In genomic region chr6:91441145-91441662, GRCm38 (mm10) we compare ENCODE assay signal across 8 mouse cellular contexts. TPM values are rescaled to one million over a fixed set of nuclear protein-coding genes. Genes with fewer than 3 reads are reported as not detected.
A peak's percentile ranks its signal among the peaks of the same experiment; 100 is the strongest.
DNase-seq lines count a peak whose midpoint lies in the region; ATAC-seq and TF ChIP-seq lines count a peak whose summit lies in the region.

No protein-coding gene starts in this region.

- no peak for TF ChIP-seq CTCF in ES-Bruce4 (IDR thresholded peaks at IDR 0.05; ENCODE audit: low read depth, low read length)

- 2% methylated on average over 19 of the region's 19 CpGs for WGBS in heart, embryonic 11.5 days (ENCODE audit: insufficient replicate concordance)
- 5% methylated on average over 19 of the region's 19 CpGs for WGBS in limb, embryonic 11.5 days
- WGBS in neural tube, embryonic 12.5 days: 5% methylated on average over 19 of the region's 19 CpGs

- H3K4me1 ChIP-seq in heart, embryonic 11.5 days (ENCODE audit: control insufficient read depth, insufficient read depth, low read length): peaks cover 5% of the 10 kb centered on the region
- no peaks in the 10 kb centered on the region for H3K4me1 ChIP-seq in ES-Bruce4 (ENCODE audit: control insufficient read depth, insufficient read depth, low read length)
- H3K4me1 ChIP-seq in erythroblast, embryonic 14.5 days (ENCODE audit: control insufficient read depth): peaks cover 35% of the 10 kb centered on the region
- peaks cover 2% of the 10 kb centered on the region; the same call in 1 of the 2 replicates for H3K4me1 ChIP-seq in limb, embryonic 11.5 days (ENCODE audit: control insufficient read depth, insufficient read depth, low read length)
- peaks cover 6% of the 10 kb centered on the region for H3K4me1 ChIP-seq in neural tube, embryonic 12.5 days

- peak overlapping the region; percentile 82 for H3K9ac ChIP-seq in heart, embryonic 11.5 days (ENCODE audit: low read depth, low read length)
- peak overlapping the region; percentile 56 for H3K9ac ChIP-seq in ES-Bruce4 (ENCODE audit: low read depth, poor library complexity, severe bottlenecking)
- H3K9ac ChIP-seq in limb, embryonic 11.5 days (ENCODE audit: low read length): peak overlapping the region; percentile 51
- peak overlapping the region; percentile 59 for H3K9ac ChIP-seq in neural tube, embryonic 12.5 days

- H3K36me3 ChIP-seq in heart, embryonic 11.5 days (ENCODE audit: control insufficient read depth, insufficient read depth, low read length): no peaks in the 10 kb centered on the region
- H3K36me3 ChIP-seq in ES-Bruce4 (ENCODE audit: control insufficient read depth, insufficient read depth, low read length, poor library complexity, severe bottlenecking): no peaks in the 10 kb centered on the region
- H3K36me3 ChIP-seq in erythroblast, embryonic 14.5 days (ENCODE audit: control insufficient read depth): no peaks in the 10 kb centered on the region
- H3K36me3 ChIP-seq in limb, embryonic 11.5 days (ENCODE audit: control insufficient read depth, insufficient read depth, low read length): no peaks in the 10 kb centered on the region
- H3K36me3 ChIP-seq in neural tube, embryonic 12.5 days: no peaks in the 10 kb centered on the region

- no peaks in the 10 kb centered on the region for H3K9me3 ChIP-seq in heart, embryonic 11.5 days (replicated peaks; ENCODE audit: control insufficient read depth, low read length)
- no peaks in the 10 kb centered on the region for H3K9me3 ChIP-seq in ES-Bruce4 (replicated peaks; ENCODE audit: control insufficient read depth, insufficient read depth, low read length, poor library complexity, severe bottlenecking)
- H3K9me3 ChIP-seq in erythroblast, embryonic 14.5 days (ENCODE audit: control insufficient read depth, low read length): no peaks in the 10 kb centered on the region
- no peaks in the 10 kb centered on the region for H3K9me3 ChIP-seq in limb, embryonic 11.5 days (ENCODE audit: control insufficient read depth, low read length)
- no peaks in the 10 kb centered on the region for H3K9me3 ChIP-seq in neural tube, embryonic 12.5 days

- TF ChIP-seq EP300 in ES-Bruce4 (IDR thresholded peaks at IDR 0.05; ENCODE audit: insufficient read depth, low read depth, low read length): no peak

- intact Hi-C loops in heart, postnatal 14 days (cut with DNase I): no loop called here
- intact Hi-C loops in left cerebral cortex, postnatal 4 days (cut with DNase I): no loop called here

- H3K27ac ChIP-seq in heart, embryonic 11.5 days (ENCODE audit: low read depth, low read length): peak overlapping the region; percentile 50; the same call in 1 of the 2 replicates
- no peak overlapping the region for H3K27ac ChIP-seq in ES-Bruce4 (ENCODE audit: insufficient read depth, low read length)
- no peak overlapping the region for H3K27ac ChIP-seq in limb, embryonic 11.5 days (replicated peaks; ENCODE audit: low read depth, low read length)
- no peak overlapping the region for H3K27ac ChIP-seq in neural tube, embryonic 12.5 days

- no peak for DNase-seq in heart, postnatal 14 days
- DNase-seq in limb, embryonic 11.5 days (ENCODE audit: low spot score): no peak
- no peak for DNase-seq in left cerebral cortex, postnatal 4 days
- no peak for DNase-seq in urinary bladder, postnatal 4 days (ENCODE audit: low spot score in 2 of 2)

- H3K4me3 ChIP-seq in heart, embryonic 11.5 days (ENCODE audit: low read depth, low read length): peak overlapping the region; percentile 74
- peak overlapping the region; percentile 85 for H3K4me3 ChIP-seq in ES-Bruce4 (ENCODE audit: low read depth, low read length)
- peak overlapping the region; percentile 76 for H3K4me3 ChIP-seq in erythroblast, embryonic 14.5 days (replicated peaks)
- peak overlapping the region; percentile 43 for H3K4me3 ChIP-seq in limb, embryonic 11.5 days (ENCODE audit: low read depth, low read length)
- peak overlapping the region; percentile 52 for H3K4me3 ChIP-seq in neural tube, embryonic 12.5 days

- H3K27me3 ChIP-seq in heart, embryonic 11.5 days (ENCODE audit: control insufficient read depth, insufficient read depth, low read length): peaks cover 7% of the 10 kb centered on the region
- H3K27me3 ChIP-seq in ES-Bruce4 (ENCODE audit: control insufficient read depth, insufficient read depth, low read length, poor library complexity, severe bottlenecking): no peaks in the 10 kb centered on the region
- peaks cover 34% of the 10 kb centered on the region for H3K27me3 ChIP-seq in erythroblast, embryonic 14.5 days (ENCODE audit: control insufficient read depth)
- H3K27me3 ChIP-seq in limb, embryonic 11.5 days (ENCODE audit: control insufficient read depth, insufficient read depth, low read length): no peaks in the 10 kb centered on the region
- H3K27me3 ChIP-seq in neural tube, embryonic 12.5 days (replicated peaks): no peaks in the 10 kb centered on the region; the same call in 1 of the 2 replicates

- TF ChIP-seq POLR2A in ES-Bruce4 (IDR thresholded peaks at IDR 0.05; ENCODE audit: insufficient read depth, low read length): no peak

- 0 out of 2 replicates have a peak, but pooled peaks have one; percentile 20 for ATAC-seq in heart, embryonic 11.5 days (replicated peaks; ENCODE audit: insufficient number of reproducible peaks, low FRiP score, low TSS enrichment)
- ATAC-seq in limb, embryonic 11.5 days (ENCODE audit: insufficient number of reproducible peaks, low FRiP score, low TSS enrichment, low read depth): peak; percentile 67
- peak; percentile 70 for ATAC-seq in neural tube, embryonic 12.5 days (ENCODE audit: low FRiP score, low read depth)

- peak overlapping the region; percentile 97 for H3K4me2 ChIP-seq in heart, embryonic 11.5 days
- peak overlapping the region; percentile 87 for H3K4me2 ChIP-seq in limb, embryonic 11.5 days (ENCODE audit: low read depth, severe bottlenecking)
- peak overlapping the region; percentile 72 for H3K4me2 ChIP-seq in neural tube, embryonic 12.5 days (replicated peaks)

RNA-seq across cellular contexts. Expression of gene Wnt7a, which starts 30.0 kb away (rescaled TPM):
- polyA plus RNA-seq in heart, embryonic 11.5 days (2014; fragmentation: Nextera tagmentation; extraction: Ambion mirVana): 0.11 and 0.59 TPM in 2 replicates
- total RNA-seq in heart, postnatal 14 days (2021): under 1 TPM in 1 of 2 experiments, not detected in 1; 0.07 TPM
- 5.3 and 15.8 TPM in 2 replicates for polyA plus RNA-seq in ES-Bruce4 (2011; ENCODE audit: insufficient read depth, insufficient read length, low read depth, missing spikeins)
- polyA plus RNA-seq in erythroblast, embryonic 14.5 days (2012): not detected in 2 replicates
- polyA plus RNA-seq in limb, embryonic 11.5 days (2014; fragmentation: Nextera tagmentation; extraction: Ambion mirVana): 2.5 and 2.8 TPM in 2 replicates
- polyA plus RNA-seq in neural tube, embryonic 12.5 days (2016; fragmentation: Nextera tagmentation; extraction: Ambion mirVana): 11.1 and 13.8 TPM in 2 replicates
- 10 to 100 TPM; 18.1 to 21.7 TPM for total RNA-seq in left cerebral cortex, postnatal 4 days (2021)

RNA-seq across cellular contexts. Expression of gene Chchd4, which starts 32.1 kb away (rescaled TPM):
- polyA plus RNA-seq in heart, embryonic 11.5 days (2014; fragmentation: Nextera tagmentation; extraction: Ambion mirVana): 32.8 and 33.4 TPM in 2 replicates
- 10 to 100 TPM; 12.9 to 15.1 TPM for total RNA-seq in heart, postnatal 14 days (2021)
- 24.6 and 27.4 TPM in 2 replicates for polyA plus RNA-seq in ES-Bruce4 (2011; ENCODE audit: insufficient read depth, insufficient read length, low read depth, missing spikeins)
- 0.15 and 0.31 TPM in 2 replicates for polyA plus RNA-seq in erythroblast, embryonic 14.5 days (2012)
- polyA plus RNA-seq in limb, embryonic 11.5 days (2014; fragmentation: Nextera tagmentation; extraction: Ambion mirVana): 27.3 and 28.3 TPM in 2 replicates
- 22.4 and 23.0 TPM in 2 replicates for polyA plus RNA-seq in neural tube, embryonic 12.5 days (2016; fragmentation: Nextera tagmentation; extraction: Ambion mirVana)
- total RNA-seq in left cerebral cortex, postnatal 4 days (2021): 10 to 100 TPM; 18.8 to 21.5 TPM

RNA-seq across cellular contexts. Expression of gene Tmem43, which starts 32.3 kb away (rescaled TPM):
- polyA plus RNA-seq in heart, embryonic 11.5 days (2014; fragmentation: Nextera tagmentation; extraction: Ambion mirVana): 29.1 and 34.3 TPM in 2 replicates
- 10 to 100 TPM; 24.3 to 24.9 TPM for total RNA-seq in heart, postnatal 14 days (2021)
- polyA plus RNA-seq in ES-Bruce4 (2011; ENCODE audit: insufficient read depth, insufficient read length, low read depth, missing spikeins): 49.2 and 55.3 TPM in 2 replicates
- polyA plus RNA-seq in erythroblast, embryonic 14.5 days (2012): 0.05 and 0.15 TPM in 2 replicates
- 56.3 and 66.4 TPM in 2 replicates for polyA plus RNA-seq in limb, embryonic 11.5 days (2014; fragmentation: Nextera tagmentation; extraction: Ambion mirVana)
- polyA plus RNA-seq in neural tube, embryonic 12.5 days (2016; fragmentation: Nextera tagmentation; extraction: Ambion mirVana): 47.7 and 51.6 TPM in 2 replicates
- total RNA-seq in left cerebral cortex, postnatal 4 days (2021): 10 to 100 TPM; 38.5 to 46.8 TPM

Comparison
In these comparisons a context has a peak if more than half of its experiments do, and no peak if none do; other contexts are left out.
1. ATAC-seq: peak in every context shown above with its lines; median percentile 70 in neural tube, embryonic 12.5 days; 67 in limb, embryonic 11.5 days; 20 in heart, embryonic 11.5 days.
2. RNA of gene Chchd4, which starts 32.1 kb away (polyA plus RNA-seq): 32.8 to 33.4 TPM in heart, embryonic 11.5 days, 27.3 to 28.3 TPM in limb, embryonic 11.5 days, 24.6 to 27.4 TPM in ES-Bruce4 and 22.4 to 23.0 TPM in neural tube, embryonic 12.5 days; 0.15 to 0.31 TPM in erythroblast, embryonic 14.5 days; every median in the first group is over 10 times any median in the second.
3. RNA of gene Tmem43, which starts 32.3 kb away (polyA plus RNA-seq): 56.3 to 66.4 TPM in limb, embryonic 11.5 days, 49.2 to 55.3 TPM in ES-Bruce4, 47.7 to 51.6 TPM in neural tube, embryonic 12.5 days and 29.1 to 34.3 TPM in heart, embryonic 11.5 days; 0.05 to 0.15 TPM in erythroblast, embryonic 14.5 days; every median in the first group is over 10 times any median in the second.
4. Peak in every context shown above with its lines, with median percentiles within 50 percentile points of each other: H3K4me2 ChIP-seq, H3K4me3 ChIP-seq and H3K9ac ChIP-seq.